Mouse (Mus musculus): ENCODE results near the gene Homez.

- TF ChIP-seq USF1 (IDR thresholded peaks at IDR 0.05; ENCODE audit: low read depth) (no peak), POLR2A (IDR thresholded peaks at IDR 0.05; ENCODE audit: insufficient read length, low read depth) (no peak), CEBPB (IDR thresholded peaks at IDR 0.05; ENCODE audit: insufficient read depth, poor library complexity, severe bottlenecking) (no peak)
Measured at GRCm38 (mm10) chr14:54855726-54856125, 15.0 kb downstream of the Homez start.

Data from myocyte (in vitro differentiated cells).